Mouse (Mus musculus) liver, adult 2 months (tissue): ENCODE results near the gene Timm8a2. TPM values are rescaled to one million over a fixed set of nuclear protein-coding genes. Genes with fewer than 3 reads are reported as not detected.

ENCODE experiments used
- DNase-seq: peaks from one replicate; pipeline ENCODE4 v3.0.0-alpha.2; 2011; ENCODE audit warnings: low read depth, low spot score; ENCODE audit errors: extremely low read depth
- H3K27ac ChIP-seq: fragments of 200-500 bp; replicated peaks from 2 replicates; pipeline ENCODE4 v1.5.1; 2012; ENCODE audit warnings: low read depth, mild to moderate bottlenecking, control low read depth, inconsistent platforms, low read length; ENCODE audit not compliant: insufficient read depth
- H3K27me3 ChIP-seq: fragments of 200-500 bp; 2 replicates; pipeline ENCODE4 v1.6.1; 2012; ENCODE audit warnings: mild to moderate bottlenecking, moderate library complexity, low read length, inconsistent platforms; ENCODE audit not compliant: control insufficient read depth, insufficient read depth
- H3K36me3 ChIP-seq: fragments of 200-500 bp; 2 replicates; pipeline ENCODE4 v1.6.1; 2012; ENCODE audit warnings: low read length, inconsistent platforms; ENCODE audit not compliant: control insufficient read depth, insufficient read depth
- H3K4me1 ChIP-seq: fragments of 200-500 bp; 2 replicates; pipeline ENCODE4 v1.6.1; 2011; ENCODE audit warnings: low read length; ENCODE audit not compliant: control insufficient read depth, insufficient read depth
- H3K4me3 ChIP-seq: fragments of 200-500 bp; 2 replicates; pipeline ENCODE4 v1.5.1; 2011; ENCODE audit warnings: low read depth, mild to moderate bottlenecking, control low read depth, low read length, moderate library complexity; ENCODE audit not compliant: insufficient read depth
- H3K79me2 ChIP-seq: fragments of 200-500 bp; 2 replicates; pipeline ENCODE4 v1.6.1; 2012; ENCODE audit warnings: inconsistent platforms, mild to moderate bottlenecking, low read length, moderate library complexity; ENCODE audit not compliant: control insufficient read depth, insufficient read depth
- H3K9ac ChIP-seq: fragments of 200-500 bp; 2 replicates; pipeline ENCODE4 v1.6.1; 2012; ENCODE audit warnings: low read depth, mild to moderate bottlenecking, control low read depth, inconsistent platforms, low read length
- CTCF ChIP-seq: fragments of 200-500 bp; IDR thresholded peaks from 2 replicates; pipeline ENCODE4 v1.5.1; 2011; ENCODE audit warnings: low read depth, low read length, control low read depth
- POLR2A ChIP-seq: fragments of 200-500 bp; IDR thresholded peaks from 2 replicates; pipeline ENCODE4 v1.6.1; 2011; ENCODE audit warnings: low read length, control low read depth; ENCODE audit not compliant: insufficient read depth; ENCODE audit errors: extremely low read depth
- WGBS: fragments of 180-500 bp; shearing (Covaris S2); methylation state at CpG from one replicate; pipeline ENCODE4 v1.1.7; 2018; 5-methylcytosine and 5-hydroxymethylcytosine counted together
- polyA plus RNA-seq: library from polyadenylated mRNA; depleted of rRNA; stranded (reverse); fragments of >200 nt; gene quantifications from 2 replicates; pipeline ENCODE4 v1.2.3, GENCODE M21; 2012; rRNA removed
- total RNA-seq: library from RNA; depleted of rRNA; stranded (reverse); fragments of >200 nt; gene quantifications from 2 replicates; pipeline ENCODE4 v1.2.3, GENCODE M21; 2014; rRNA removed

The Timm8a2 gene
- total RNA-seq: not detected in 2 replicates
- polyA plus RNA-seq: not detected in 2 replicates

DNA sequence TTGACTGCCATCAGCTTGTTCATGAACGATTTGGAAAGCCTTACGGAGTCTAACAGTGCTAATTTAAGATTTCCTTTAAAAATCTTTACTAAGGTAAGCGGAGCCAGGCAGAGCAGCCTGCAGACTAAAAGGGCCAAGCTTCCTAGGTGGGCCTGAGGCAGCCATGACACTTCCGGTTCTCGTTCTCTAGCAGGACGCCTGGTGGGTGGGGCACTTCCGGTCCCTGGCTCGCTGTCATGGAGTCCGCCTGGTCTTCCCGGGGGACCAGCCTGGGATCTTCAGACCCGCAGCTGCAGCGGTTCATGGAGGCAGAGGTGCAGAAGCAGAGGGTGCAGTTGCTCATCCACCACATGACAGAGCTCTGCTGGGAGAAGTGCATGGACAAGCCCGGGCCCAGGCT, at the start of gene Timm8a2:
Gene Timm8a2, plus strand, starts transcription at position 224 of the 400 bp plus-strand sequence.
- H3K36me3 ChIP-seq: no peaks in the 10 kb centered on the region
- no peak for TF ChIP-seq CTCF
- TF ChIP-seq POLR2A: no peak
- no peaks in the 10 kb centered on the region for H3K79me2 ChIP-seq
- no peak within 1 kb of the TSS for H3K27ac ChIP-seq
- H3K4me1 ChIP-seq: no peaks in the 10 kb centered on the region
- H3K4me3 ChIP-seq: no peak within 1 kb of the TSS
- H3K27me3 ChIP-seq: no peaks in the 10 kb centered on the region
- no peak within 1 kb of the TSS for H3K9ac ChIP-seq
- no peak for DNase-seq
- WGBS: 93% methylated on average over 13 of the region's 13 CpGs

DNA sequence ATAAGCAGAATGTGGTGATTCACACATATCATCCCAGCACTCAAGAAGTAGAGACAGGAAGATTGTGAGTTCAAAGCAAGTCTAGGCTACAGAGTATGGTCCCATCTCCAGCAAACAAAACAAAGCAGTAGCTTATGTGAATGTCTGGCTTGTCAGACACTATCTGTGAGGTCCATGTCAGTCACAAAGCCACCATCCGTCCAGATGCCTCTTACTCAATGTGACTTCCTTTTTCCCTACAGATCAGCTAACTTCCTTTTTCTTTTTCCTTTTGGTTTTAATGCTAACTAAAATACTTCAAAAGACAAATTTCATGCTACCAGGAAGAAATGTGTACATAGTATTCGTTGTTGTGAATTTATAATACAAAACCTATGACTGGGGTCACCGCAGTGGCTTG, 49.0 kb upstream of the Timm8a2 start:
- peak; percentile 29 for DNase-seq
- no peak overlapping the region for H3K9ac ChIP-seq
- no peaks in the 10 kb centered on the region; the same call in 1 of the 2 replicates for H3K36me3 ChIP-seq
- peaks cover 8% of the 10 kb centered on the region for H3K4me1 ChIP-seq
- H3K79me2 ChIP-seq: no peaks in the 10 kb centered on the region
- H3K27ac ChIP-seq: no peak overlapping the region
- no peak for TF ChIP-seq POLR2A
- TF ChIP-seq CTCF: no peak
- H3K27me3 ChIP-seq: no peaks in the 10 kb centered on the region
- 78% methylated on average over 3 of the region's 3 CpGs for WGBS
- no peak overlapping the region for H3K4me3 ChIP-seq

DNA sequence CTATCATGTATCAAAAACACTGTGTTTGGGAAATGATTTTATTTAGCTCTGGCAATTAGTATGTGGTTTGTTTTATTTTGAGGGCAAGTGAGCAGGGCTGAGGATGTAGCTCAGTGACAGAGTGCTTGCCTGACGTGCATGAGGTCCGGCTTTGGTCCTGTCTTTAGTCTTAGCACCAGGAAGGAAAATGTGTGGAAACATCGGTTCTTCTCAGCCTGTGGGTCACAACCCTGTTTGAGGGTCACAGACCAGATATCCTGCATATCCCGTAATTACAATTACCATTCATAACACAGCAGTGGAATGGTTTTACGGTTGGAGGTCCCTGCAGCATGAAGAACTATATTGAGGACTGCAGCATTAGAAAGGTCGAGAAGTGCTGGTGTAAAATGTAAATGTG, 48.4 kb upstream of the Timm8a2 start:
- H3K27ac ChIP-seq: no peak overlapping the region
- H3K4me3 ChIP-seq: no peak overlapping the region
- DNase-seq: no peak
- H3K4me1 ChIP-seq: peaks cover 8% of the 10 kb centered on the region
- TF ChIP-seq POLR2A: no peak
- no peak for TF ChIP-seq CTCF
- no peak overlapping the region for H3K9ac ChIP-seq
- H3K79me2 ChIP-seq: no peaks in the 10 kb centered on the region
- H3K27me3 ChIP-seq: no peaks in the 10 kb centered on the region
- no peaks in the 10 kb centered on the region; the same call in 1 of the 2 replicates for H3K36me3 ChIP-seq
- WGBS: 76% methylated on average over 6 of the region's 6 CpGs

DNA sequence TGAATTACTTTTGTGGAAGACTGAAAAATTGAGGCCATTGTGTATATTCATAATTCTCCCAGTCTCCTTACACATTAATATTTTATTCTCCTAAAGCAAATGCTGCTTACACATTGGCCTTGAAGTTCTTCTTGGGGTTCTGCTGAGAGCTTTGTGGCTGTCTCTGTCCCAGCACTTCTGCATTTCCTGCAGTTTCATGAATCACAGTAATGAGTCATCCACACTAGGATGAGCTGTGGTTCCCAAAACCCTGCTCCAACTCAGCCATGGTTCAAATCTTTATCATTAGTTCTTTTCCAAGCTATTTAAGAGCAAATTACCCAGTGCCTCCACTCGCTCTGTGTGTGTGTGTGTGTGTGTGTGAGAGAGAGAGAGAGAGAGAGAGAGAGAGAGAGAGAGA, 47.2 kb upstream of the Timm8a2 start:
- 90% methylated on average over 1 of the region's 1 CpGs for WGBS
- Histone ChIP-seq H3K79me2 (no peaks in the 10 kb centered on the region), H3K4me3 (no peak overlapping the region), H3K27me3 (no peaks in the 10 kb centered on the region), H3K9ac (no peak overlapping the region), H3K36me3 (no peaks in the 10 kb centered on the region; the same call in 1 of the 2 replicates), H3K4me1 (peaks cover 9% of the 10 kb centered on the region), H3K27ac (no peak overlapping the region)
- DNase-seq: peak; percentile 24
- TF ChIP-seq POLR2A (no peak), CTCF (no peak)

DNA sequence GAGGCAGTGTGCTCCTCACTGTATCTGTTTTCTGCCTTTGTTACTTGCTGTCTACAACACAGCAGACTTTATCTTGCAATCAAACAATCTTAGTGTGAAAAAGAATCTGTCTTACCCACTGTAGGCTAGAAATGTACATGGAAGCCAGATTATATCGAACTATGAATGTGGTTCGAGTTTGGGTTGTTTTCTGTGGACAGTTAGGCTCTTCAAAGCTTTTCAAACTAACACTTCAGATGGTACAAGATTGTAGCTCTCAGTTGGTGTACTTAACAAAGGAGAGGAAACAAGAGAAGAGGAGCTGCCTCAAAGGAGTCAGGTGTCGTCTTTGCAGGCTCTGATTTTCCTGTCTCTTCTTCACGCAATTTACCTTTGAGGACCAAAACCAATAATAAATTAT, 46.8 kb upstream of the Timm8a2 start:
- no peak for TF ChIP-seq CTCF
- TF ChIP-seq POLR2A: no peak
- Histone ChIP-seq H3K79me2 (no peaks in the 10 kb centered on the region), H3K27me3 (no peaks in the 10 kb centered on the region), H3K27ac (no peak overlapping the region), H3K4me3 (no peak overlapping the region), H3K9ac (no peak overlapping the region), H3K36me3 (no peaks in the 10 kb centered on the region; the same call in 1 of the 2 replicates), H3K4me1 (peaks cover 11% of the 10 kb centered on the region)
- 88% methylated on average over 4 of the region's 4 CpGs for WGBS
- no peak for DNase-seq

DNA sequence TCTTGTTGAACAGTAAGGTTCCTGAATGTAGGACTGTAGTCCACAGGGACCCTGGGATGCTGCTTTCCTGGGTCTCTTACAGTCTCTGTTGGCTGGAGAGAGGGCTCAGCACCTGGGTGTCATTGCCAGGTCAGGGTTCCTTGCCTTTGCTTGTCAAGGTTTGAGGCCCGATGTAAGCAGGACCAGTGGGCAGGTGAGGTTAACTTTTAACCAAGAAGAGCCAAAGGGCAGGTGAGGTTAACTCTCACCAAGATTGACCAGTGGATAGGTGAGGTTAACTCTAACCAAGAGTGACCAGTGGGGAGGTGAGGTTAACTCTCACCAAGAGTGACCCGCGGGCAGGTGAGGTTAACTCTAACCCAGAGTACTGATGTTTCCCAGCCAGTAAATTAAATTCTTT, 45.1 kb upstream of the Timm8a2 start:
- H3K4me3 ChIP-seq: no peak overlapping the region
- no peaks in the 10 kb centered on the region for H3K36me3 ChIP-seq
- H3K79me2 ChIP-seq: no peaks in the 10 kb centered on the region
- no peaks in the 10 kb centered on the region for H3K27me3 ChIP-seq
- H3K27ac ChIP-seq: no peak overlapping the region
- H3K4me1 ChIP-seq: peaks cover 9% of the 10 kb centered on the region; the same call in 1 of the 2 replicates
- DNase-seq: peak; percentile 40
- no peak overlapping the region for H3K9ac ChIP-seq
- 50% methylated on average over 3 of the region's 3 CpGs for WGBS
- TF ChIP-seq CTCF: no peak
- TF ChIP-seq POLR2A: no peak
